8 mouse cellular contexts compared by ENCODE assay signal in the genomic region with DNA sequence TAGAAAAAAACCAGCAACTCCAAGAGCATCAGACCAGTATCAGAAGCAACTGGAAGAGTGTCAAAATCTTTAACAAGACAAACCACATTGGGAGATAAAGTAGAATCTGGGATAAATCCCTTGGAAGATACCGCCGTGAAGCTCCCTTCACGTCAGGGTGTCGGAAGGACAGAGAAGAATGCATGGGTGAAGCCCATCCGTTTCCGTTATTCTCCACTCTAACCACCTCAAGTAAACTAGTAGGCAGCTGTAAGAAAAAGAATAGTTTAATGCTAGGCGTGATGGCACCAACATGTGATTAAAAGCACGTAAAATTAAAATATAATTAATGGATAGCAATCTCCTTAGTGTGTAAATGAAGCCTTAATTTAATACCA. TPM values are rescaled to one million over a fixed set of nuclear protein-coding genes. Genes with fewer than 3 reads are reported as not detected.
DNase-seq lines count a peak whose midpoint lies in the region; ATAC-seq and TF ChIP-seq lines count a peak whose summit lies in the region.

No protein-coding gene starts in this region.

- peak in 1 of 2 experiments; percentile 35 for DNase-seq in cerebellum, adult 2 months
- DNase-seq in cerebellum, postnatal 4 days (ENCODE audit: low spot score in 2 of 2): no peak
- no peak for DNase-seq in forebrain, postnatal 0 days
- no peak for DNase-seq in left cerebral cortex, adult 11 months (ENCODE audit: low spot score)
- no peak for DNase-seq in frontal cortex, postnatal 14 days (ENCODE audit: low spot score in 2 of 2)

- H3K4me1 ChIP-seq in cerebellum, adult 2 months (ENCODE audit: control insufficient read depth, insufficient read depth, low read length): peaks cover 2% of the 10 kb centered on the region; the same call in 1 of the 2 replicates
- peaks cover 69% of the 10 kb centered on the region for H3K4me1 ChIP-seq in E14TG2a.4 (replicated peaks; ENCODE audit: low read depth, low read length)
- peaks cover 6% of the 10 kb centered on the region; the same call in 1 of the 2 replicates for H3K4me1 ChIP-seq in forebrain, postnatal 0 days (ENCODE audit: insufficient read depth)
- H3K4me1 ChIP-seq in liver, embryonic 12.5 days: peaks cover 21% of the 10 kb centered on the region
- peaks cover 16% of the 10 kb centered on the region; the same call in 1 of the 2 replicates for H3K4me1 ChIP-seq in stomach, embryonic 15.5 days

- no peak for TF ChIP-seq CTCF in cerebellum, adult 2 months (IDR thresholded peaks at IDR 0.05; ENCODE audit: borderline replicate concordance, insufficient read depth, low read depth, low read length)
- TF ChIP-seq CTCF in E14TG2a.4 (conservative IDR thresholded peaks at IDR 0.05; ENCODE audit: low read length): no peak
- no peak for TF ChIP-seq CTCF in forebrain, postnatal 0 days (IDR thresholded peaks at IDR 0.05; ENCODE audit: low read depth)

- peak; percentile 25; the same call in 1 of the 2 replicates for ATAC-seq in forebrain, postnatal 0 days
- no peak for ATAC-seq in liver, embryonic 12.5 days
- ATAC-seq in stomach, embryonic 15.5 days (ENCODE audit: insufficient read depth, low FRiP score, low read depth): no peak

- H3K9ac ChIP-seq in forebrain, postnatal 0 days: peak overlapping the region; percentile 59
- 0 out of 2 replicates have a peak overlapping the region, but pooled peaks have one; percentile 22 for H3K9ac ChIP-seq in liver, embryonic 12.5 days
- H3K9ac ChIP-seq in stomach, embryonic 15.5 days: no peak overlapping the region

- no peaks in the 10 kb centered on the region for H3K27me3 ChIP-seq in cerebellum, adult 2 months (ENCODE audit: control insufficient read depth, insufficient read depth, low read length)
- H3K27me3 ChIP-seq in E14TG2a.4 (ENCODE audit: insufficient read depth, low read length): no peaks in the 10 kb centered on the region
- no peaks in the 10 kb centered on the region for H3K27me3 ChIP-seq in forebrain, postnatal 0 days (ENCODE audit: insufficient read depth, low read length)
- no peaks in the 10 kb centered on the region for H3K27me3 ChIP-seq in liver, embryonic 12.5 days (replicated peaks)
- no peaks in the 10 kb centered on the region for H3K27me3 ChIP-seq in stomach, embryonic 15.5 days (replicated peaks)

- TF ChIP-seq POLR2A in cerebellum, adult 2 months (IDR thresholded peaks at IDR 0.05; ENCODE audit: borderline replicate concordance, insufficient read depth, low read length): no peak

- no peaks in the 10 kb centered on the region for H3K9me3 ChIP-seq in E14TG2a.4 (ENCODE audit: low read length)
- H3K9me3 ChIP-seq in forebrain, postnatal 0 days (ENCODE audit: low read length): no peaks in the 10 kb centered on the region
- H3K9me3 ChIP-seq in liver, embryonic 12.5 days (replicated peaks): no peaks in the 10 kb centered on the region
- no peaks in the 10 kb centered on the region for H3K9me3 ChIP-seq in stomach, embryonic 15.5 days

- peak overlapping the region; percentile 80; the same call in 1 of the 2 replicates for H3K27ac ChIP-seq in cerebellum, adult 2 months (ENCODE audit: insufficient read depth, low read length)
- H3K27ac ChIP-seq in forebrain, postnatal 0 days (ENCODE audit: low read depth, low read length): peak overlapping the region; percentile 94
- no peak overlapping the region for H3K27ac ChIP-seq in liver, embryonic 12.5 days
- peak overlapping the region; percentile 97 for H3K27ac ChIP-seq in stomach, embryonic 15.5 days

- peaks cover 6% of the 10 kb centered on the region; the same call in 1 of the 2 replicates for H3K36me3 ChIP-seq in E14TG2a.4 (ENCODE audit: insufficient read depth, low read length)
- peaks cover 5% of the 10 kb centered on the region; the same call in 1 of the 2 replicates for H3K36me3 ChIP-seq in forebrain, postnatal 0 days (ENCODE audit: insufficient read depth)
- H3K36me3 ChIP-seq in liver, embryonic 12.5 days: peaks cover 12% of the 10 kb centered on the region
- H3K36me3 ChIP-seq in stomach, embryonic 15.5 days: no peaks in the 10 kb centered on the region

- H3K4me2 ChIP-seq in forebrain, postnatal 0 days (ENCODE audit: low read depth): peak overlapping the region; percentile 63
- H3K4me2 ChIP-seq in liver, embryonic 12.5 days: peak overlapping the region; percentile 83
- peak overlapping the region; percentile 80 for H3K4me2 ChIP-seq in stomach, embryonic 15.5 days

- WGBS in cerebellum, adult 2 months: 11% methylated on average over 8 of the region's 8 CpGs
- WGBS in forebrain, postnatal 0 days: 10% methylated on average over 8 of the region's 8 CpGs
- 25% methylated on average over 8 of the region's 8 CpGs for WGBS in liver, embryonic 12.5 days (ENCODE audit: insufficient replicate concordance)
- 18% methylated on average over 8 of the region's 8 CpGs for WGBS in stomach, embryonic 15.5 days

- peak overlapping the region; percentile 68 for H3K4me3 ChIP-seq in cerebellum, adult 2 months (replicated peaks; ENCODE audit: insufficient read depth, low read depth, low read length)
- peak overlapping the region; percentile 81 for H3K4me3 ChIP-seq in E14TG2a.4 (replicated peaks; ENCODE audit: low read length)
- peak overlapping the region; percentile 43 for H3K4me3 ChIP-seq in forebrain, postnatal 0 days (ENCODE audit: low read depth, low read length)
- H3K4me3 ChIP-seq in liver, embryonic 12.5 days: peak overlapping the region; percentile 70
- peak overlapping the region; percentile 60 for H3K4me3 ChIP-seq in stomach, embryonic 15.5 days (replicated peaks)

RNA-seq across cellular contexts. Expression of a gene that starts 0.3 kb away (rescaled TPM):
- polyA plus RNA-seq in cerebellum, adult 2 months (2012; rRNA removed): 13.7 and 14.4 TPM in 2 replicates
- 19.5 and 20.3 TPM in 2 replicates for total RNA-seq in forebrain, postnatal 0 days (2014; rRNA removed)
- 8.0 and 9.4 TPM in 2 replicates for polyA plus RNA-seq in forebrain, postnatal 0 days (2015; fragmentation: Nextera tagmentation; extraction: Ambion mirVana)
- polyA plus RNA-seq in liver, embryonic 12.5 days (2016; fragmentation: Nextera tagmentation; extraction: Ambion mirVana): 2.6 and 3.4 TPM in 2 replicates
- 7.9 and 8.3 TPM in 2 replicates for polyA plus RNA-seq in stomach, embryonic 15.5 days (2015; fragmentation: Nextera tagmentation; extraction: Ambion mirVana)

RNA-seq across cellular contexts. Expression of a gene that starts 1.4 kb away (rescaled TPM):
- 13.4 and 14.0 TPM in 2 replicates for polyA plus RNA-seq in cerebellum, adult 2 months (2012; rRNA removed)
- 9.5 and 11.5 TPM in 2 replicates for total RNA-seq in forebrain, postnatal 0 days (2014; rRNA removed)
- 3.0 and 3.9 TPM in 2 replicates for polyA plus RNA-seq in forebrain, postnatal 0 days (2015; fragmentation: Nextera tagmentation; extraction: Ambion mirVana)
- polyA plus RNA-seq in liver, embryonic 12.5 days (2016; fragmentation: Nextera tagmentation; extraction: Ambion mirVana): 0.54 and 0.55 TPM in 2 replicates
- 4.0 and 4.5 TPM in 2 replicates for polyA plus RNA-seq in stomach, embryonic 15.5 days (2015; fragmentation: Nextera tagmentation; extraction: Ambion mirVana)

RNA-seq across cellular contexts. Expression of a gene that starts 46.9 kb away (rescaled TPM):
- 12.7 and 13.6 TPM in 2 replicates for polyA plus RNA-seq in cerebellum, adult 2 months (2012; rRNA removed)
- 26.9 and 27.1 TPM in 2 replicates for total RNA-seq in forebrain, postnatal 0 days (2014; rRNA removed)
- 9.9 and 15.5 TPM in 2 replicates for polyA plus RNA-seq in forebrain, postnatal 0 days (2015; fragmentation: Nextera tagmentation; extraction: Ambion mirVana)
- 1.9 TPM in 2 replicates for polyA plus RNA-seq in liver, embryonic 12.5 days (2016; fragmentation: Nextera tagmentation; extraction: Ambion mirVana)
- polyA plus RNA-seq in stomach, embryonic 15.5 days (2015; fragmentation: Nextera tagmentation; extraction: Ambion mirVana): 6.8 and 6.9 TPM in 2 replicates

RNA-seq across cellular contexts. Expression of a gene that starts 47.2 kb away (rescaled TPM):
- 15.4 and 17.3 TPM in 2 replicates for polyA plus RNA-seq in cerebellum, adult 2 months (2012; rRNA removed)
- total RNA-seq in forebrain, postnatal 0 days (2014; rRNA removed): 11.9 and 14.4 TPM in 2 replicates
- polyA plus RNA-seq in forebrain, postnatal 0 days (2015; fragmentation: Nextera tagmentation; extraction: Ambion mirVana): 6.6 and 15.8 TPM in 2 replicates
- 3.6 and 4.8 TPM in 2 replicates for polyA plus RNA-seq in liver, embryonic 12.5 days (2016; fragmentation: Nextera tagmentation; extraction: Ambion mirVana)
- polyA plus RNA-seq in stomach, embryonic 15.5 days (2015; fragmentation: Nextera tagmentation; extraction: Ambion mirVana): 9.2 and 10.2 TPM in 2 replicates

RNA-seq across cellular contexts. Expression of a gene that starts 53.2 kb away (rescaled TPM):
- 10.6 and 10.8 TPM in 2 replicates for polyA plus RNA-seq in cerebellum, adult 2 months (2012; rRNA removed)
- 12.7 and 18.3 TPM in 2 replicates for total RNA-seq in forebrain, postnatal 0 days (2014; rRNA removed)
- polyA plus RNA-seq in forebrain, postnatal 0 days (2015; fragmentation: Nextera tagmentation; extraction: Ambion mirVana): 8.8 and 12.4 TPM in 2 replicates
- 2.1 and 2.4 TPM in 2 replicates for polyA plus RNA-seq in liver, embryonic 12.5 days (2016; fragmentation: Nextera tagmentation; extraction: Ambion mirVana)
- 4.2 and 4.7 TPM in 2 replicates for polyA plus RNA-seq in stomach, embryonic 15.5 days (2015; fragmentation: Nextera tagmentation; extraction: Ambion mirVana)
